Mouse (Mus musculus): Measurements from ENCODE around the gene Pom121.

Pom121 gene

DNA sequence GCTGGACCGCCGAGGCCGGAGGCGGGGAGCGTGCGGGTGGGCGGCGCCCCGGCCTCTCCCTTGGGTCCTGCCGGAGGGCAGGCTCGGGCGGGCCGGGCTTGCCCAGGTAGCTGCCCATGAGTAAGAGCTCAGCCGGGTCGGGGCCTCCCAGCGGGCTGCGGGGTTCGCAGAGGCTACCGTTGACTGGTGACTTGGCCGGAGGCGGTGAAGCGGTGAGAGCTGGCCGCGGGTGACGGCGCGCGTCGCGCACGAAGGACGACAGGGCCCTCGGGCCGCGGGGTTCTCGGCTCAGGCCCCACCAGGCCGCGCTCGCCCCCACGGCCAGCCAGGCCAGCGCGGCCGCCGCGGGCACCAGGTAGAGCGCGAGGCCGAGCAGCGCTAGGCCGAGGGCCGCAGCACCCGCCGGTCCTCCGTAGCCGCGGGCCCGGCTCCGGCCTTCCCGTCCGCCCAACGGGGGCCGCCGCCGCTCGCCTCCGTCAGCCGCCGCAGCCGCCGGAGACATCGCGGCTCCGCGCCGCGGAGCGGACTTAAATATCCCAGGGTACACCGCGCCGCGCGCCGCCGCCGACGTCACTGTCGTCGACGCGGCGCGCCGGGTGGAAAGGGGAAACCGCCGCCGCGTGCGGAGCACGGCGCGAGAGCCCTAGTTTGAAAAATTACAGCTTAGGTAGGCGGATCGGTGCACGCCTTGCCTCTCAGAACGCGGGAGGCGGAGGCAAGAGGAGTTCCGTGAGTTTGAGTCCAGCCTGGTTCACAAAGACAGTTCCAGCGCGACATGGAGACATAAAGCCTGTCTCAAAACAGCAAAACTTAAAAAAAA lies at the start of gene Pom121:
TSS of gene Pom121 (minus strand) at position 543 of the 820 bp plus-strand sequence.
- DNase-seq (ENCODE audit: low spot score in 2 of 2), result peak; percentile 69 to 70

GRCm38 (mm10) chr5:135442430-135442829 lies 48.1 kb upstream of the Pom121 start:
- no peak for DNase-seq (ENCODE audit: low spot score in 2 of 2)

GRCm38 (mm10) chr5:135435039-135435438 lies 40.7 kb upstream of the Pom121 start:
- DNase-seq (ENCODE audit: low spot score in 2 of 2), result no peak

- DNase-seq (ENCODE audit: low spot score in 2 of 2), result no peak
These were observed 39.5 kb upstream of the Pom121 start for GRCm38 (mm10) chr5:135433861-135434260.

DNA sequence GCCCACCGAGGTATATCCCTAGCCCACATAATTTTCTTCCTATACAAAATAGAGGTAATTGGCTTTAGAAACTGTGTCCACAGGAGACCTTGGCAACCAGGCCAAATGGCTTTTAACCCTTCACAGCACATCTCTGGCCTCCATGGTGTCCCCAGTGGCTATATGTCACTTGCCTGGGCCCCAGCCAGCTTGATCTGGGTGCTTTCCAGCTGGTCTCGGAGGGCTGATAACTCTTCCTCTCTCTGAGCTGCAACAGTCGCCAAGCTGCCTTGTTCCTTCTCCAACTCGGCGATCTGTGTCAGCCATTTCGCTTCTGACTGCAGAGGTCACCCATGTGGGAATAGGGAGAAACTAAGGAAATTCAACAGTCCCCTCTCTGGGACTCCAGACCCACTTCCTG lies 36.8 kb upstream of the Pom121 start:
- no peak for DNase-seq (ENCODE audit: low spot score in 2 of 2)

GRCm38 (mm10) chr5:135428786-135429185 lies 34.4 kb upstream of the Pom121 start:
- DNase-seq (ENCODE audit: low spot score in 2 of 2), result no peak

DNA sequence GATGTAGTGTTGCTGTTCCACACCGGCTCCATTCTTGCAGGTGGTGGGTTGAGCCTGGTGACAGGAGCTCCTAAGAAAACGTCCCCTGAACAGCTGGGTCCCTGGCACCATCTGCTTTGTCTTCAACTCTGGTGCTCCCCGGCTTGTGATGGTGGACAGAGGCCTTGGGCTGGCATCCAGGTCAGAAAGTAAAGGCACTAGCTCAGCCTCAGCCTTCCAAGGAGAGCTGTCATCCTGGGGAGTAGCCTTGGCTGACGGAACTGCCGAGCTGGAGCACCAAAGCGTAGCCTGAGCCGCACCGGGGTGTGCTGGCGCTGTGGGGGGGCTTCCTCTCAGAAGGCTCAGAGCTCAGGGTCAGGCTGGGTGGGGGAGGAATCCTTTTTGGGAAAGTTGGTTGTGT lies 15.9 kb upstream of the Pom121 start:
- DNase-seq (ENCODE audit: low spot score in 2 of 2), result no peak

DNA sequence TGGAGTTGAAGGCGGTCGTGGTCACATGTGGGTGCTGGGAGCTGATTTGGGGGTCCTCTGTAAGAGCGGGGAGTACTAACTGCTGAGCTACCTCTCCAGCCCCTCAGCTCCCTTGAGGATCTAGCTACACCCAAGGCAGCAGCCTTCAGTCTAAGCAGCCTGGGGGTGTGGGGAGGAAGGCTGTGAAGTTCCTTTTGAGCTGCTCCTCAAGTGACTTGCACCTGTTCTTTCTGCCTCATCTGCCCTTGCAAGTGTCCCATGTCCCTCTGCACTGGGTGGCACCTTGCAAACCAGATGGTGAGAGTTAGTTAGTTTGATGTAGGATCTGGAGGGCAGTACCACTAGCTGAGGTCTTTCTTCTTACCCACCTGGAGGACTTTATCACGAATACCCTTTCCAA lies 13.8 kb upstream of the Pom121 start:
- no peak for DNase-seq (ENCODE audit: low spot score in 2 of 2)

- no peak for DNase-seq (ENCODE audit: low spot score in 2 of 2)
These were observed 11.1 kb upstream of the Pom121 start for GRCm38 (mm10) chr5:135405437-135405836.

DNA sequence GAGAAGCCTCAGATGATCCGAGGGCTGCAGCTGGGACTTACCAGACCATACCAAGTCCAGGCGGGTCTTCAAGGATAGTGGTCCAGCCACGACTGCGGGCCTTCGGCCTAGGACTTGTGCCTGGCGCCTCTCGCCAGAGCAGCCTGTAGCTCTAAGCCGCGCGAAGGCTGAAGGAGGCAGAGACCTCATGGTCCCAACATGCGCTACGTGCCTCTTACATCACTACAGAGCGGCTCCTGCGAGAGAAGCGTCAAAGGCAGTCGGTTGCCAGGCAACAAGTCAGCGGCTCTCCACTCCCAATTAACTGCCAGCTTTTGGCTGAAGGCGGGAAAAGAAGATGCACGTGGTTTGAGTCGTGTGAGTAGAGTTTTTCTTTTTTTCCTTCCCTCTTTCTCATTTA lies 10.3 kb upstream of the Pom121 start:
- no peak for DNase-seq (ENCODE audit: low spot score in 2 of 2)

DNA sequence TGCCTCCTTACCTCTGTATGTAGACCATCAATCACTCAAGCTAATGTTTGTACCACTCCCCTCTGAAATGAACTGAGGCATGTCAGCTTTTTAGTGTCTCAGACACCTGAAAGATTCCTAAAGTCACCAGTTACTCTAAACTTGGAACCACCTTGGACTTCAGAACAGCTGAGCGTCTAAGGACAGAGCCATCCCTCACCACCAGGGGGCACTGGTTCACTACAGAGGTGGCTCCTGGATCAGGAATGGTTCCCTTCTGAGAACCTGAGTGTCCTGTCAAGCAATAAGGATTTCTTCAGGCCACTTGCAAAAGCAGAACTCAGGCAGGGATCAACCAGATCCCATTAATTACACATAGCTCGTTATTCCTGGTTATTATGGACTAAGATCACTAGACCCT lies 5.9 kb upstream of the Pom121 start:
- peak; percentile 44 to 60 for DNase-seq (ENCODE audit: low spot score in 2 of 2)

DNA sequence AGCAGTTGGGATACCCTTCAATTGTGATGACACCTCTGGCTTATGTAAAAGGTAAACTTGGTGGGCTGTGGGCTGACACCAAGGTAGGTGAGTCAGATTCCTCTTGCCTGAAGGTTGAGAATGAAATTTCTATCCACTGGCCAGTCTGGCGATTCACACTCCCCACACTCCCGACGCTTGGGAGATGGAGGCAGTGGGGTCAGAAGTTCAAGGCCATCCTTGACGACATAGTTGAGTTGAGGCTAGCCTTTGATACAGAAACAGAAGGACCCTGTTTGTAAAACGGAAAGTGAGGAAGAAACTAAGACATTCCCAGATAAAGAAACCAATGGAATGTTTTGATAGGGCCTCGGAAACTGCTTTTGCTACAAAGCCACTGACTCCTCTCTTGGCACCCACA lies 5.0 kb upstream of the Pom121 start:
- DNase-seq (ENCODE audit: low spot score in 2 of 2), result no peak

DNA sequence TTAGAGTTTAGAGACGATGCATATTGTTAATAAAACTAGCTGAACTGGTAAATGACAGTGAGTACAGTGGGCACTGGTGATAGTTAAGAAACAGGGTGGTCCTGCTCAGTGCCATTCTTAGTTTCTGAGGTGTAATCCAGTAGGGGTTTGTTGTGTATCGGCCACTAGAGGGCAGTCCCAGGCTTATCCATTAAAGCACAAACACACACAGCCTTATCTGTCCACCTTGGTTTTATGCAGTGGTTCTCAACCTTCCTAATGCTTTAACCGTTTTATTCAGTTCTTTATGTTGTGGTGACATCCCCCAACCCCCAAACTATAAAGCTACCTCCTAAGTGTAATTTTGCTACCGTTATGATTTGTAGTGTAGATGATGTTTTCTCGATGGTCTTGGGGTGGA lies 1.5 kb upstream of the Pom121 start:
- DNase-seq (ENCODE audit: low spot score in 2 of 2), result no peak

DNA sequence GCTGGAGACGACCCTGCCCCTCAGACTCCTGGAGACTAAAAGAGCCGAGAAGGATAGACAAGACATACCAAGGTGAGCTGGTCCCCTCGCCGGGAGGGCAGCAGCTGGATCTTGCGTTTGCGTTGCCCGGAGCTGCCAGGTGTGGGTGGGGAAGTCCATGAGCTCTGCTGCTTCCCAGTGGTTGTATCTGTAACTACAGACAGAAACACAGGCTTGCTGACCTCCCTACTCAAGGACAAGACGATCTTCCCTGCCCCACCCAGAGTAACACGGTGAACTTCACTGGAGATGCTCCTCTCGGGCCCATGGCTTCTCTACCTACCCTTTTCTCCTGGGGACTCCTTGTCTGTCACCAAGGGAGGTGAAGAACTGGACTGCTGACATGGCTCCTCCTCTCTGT lies 10.6 kb downstream of the Pom121 start:
- no peak for DNase-seq (ENCODE audit: low spot score in 2 of 2)

DNA sequence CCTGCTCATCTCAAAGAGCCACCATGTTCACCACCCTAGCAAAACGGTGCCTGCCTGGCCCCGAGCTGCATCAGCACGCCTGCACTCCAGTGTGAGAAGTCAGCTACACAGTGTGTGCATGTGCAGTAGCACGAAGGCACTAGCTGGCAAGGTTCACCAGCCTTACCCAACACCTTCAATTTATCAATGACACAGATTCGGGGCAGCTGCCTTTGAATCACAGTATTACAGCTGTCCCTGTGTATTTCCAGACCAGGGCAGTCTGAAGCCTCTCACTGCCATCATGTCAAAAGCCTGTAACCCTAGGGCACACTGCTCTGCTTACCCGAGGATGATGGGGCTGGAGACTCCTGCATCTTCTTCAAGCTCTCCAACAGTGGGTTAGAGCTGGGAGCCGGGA lies 11.6 kb downstream of the Pom121 start:
- no peak for DNase-seq (ENCODE audit: low spot score in 2 of 2)

DNA sequence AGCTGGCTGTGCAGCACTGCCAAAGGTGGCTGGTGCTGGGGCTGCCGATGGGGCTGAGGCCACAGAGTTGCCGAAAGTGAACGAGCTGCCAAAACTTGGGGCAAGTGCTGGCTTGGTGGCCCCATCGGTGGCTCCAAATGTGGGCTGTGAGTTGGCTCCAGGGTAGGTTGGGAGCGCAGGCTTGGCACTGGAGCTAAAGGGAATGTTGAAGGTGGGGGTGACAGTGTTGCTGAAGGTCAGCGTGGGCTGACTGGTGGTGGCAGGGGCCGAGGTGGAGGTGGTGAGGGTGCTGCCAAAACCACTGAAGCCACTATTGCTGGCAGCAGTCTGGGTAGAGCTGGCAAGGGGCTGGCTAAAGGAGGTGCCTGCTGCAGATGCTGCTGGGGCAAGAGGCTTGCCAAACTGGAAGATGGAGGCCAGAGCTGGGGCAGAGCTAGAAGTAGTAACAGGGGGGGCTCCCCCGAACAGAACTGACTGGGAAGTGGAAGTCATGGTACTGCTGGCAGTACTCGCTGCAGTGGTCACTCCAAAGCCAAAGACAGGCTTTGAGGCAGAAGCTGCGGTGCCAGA lies 12.9 kb downstream of the Pom121 start:
- DNase-seq (ENCODE audit: low spot score in 2 of 2), result no peak

- DNase-seq (ENCODE audit: low spot score in 2 of 2), result no peak
These were observed 13.7 kb downstream of the Pom121 start for GRCm38 (mm10) chr5:135380681-135381080.

- DNase-seq (ENCODE audit: low spot score in 2 of 2), result no peak
These were observed 18.0 kb downstream of the Pom121 start for GRCm38 (mm10) chr5:135376341-135376740.

GRCm38 (mm10) chr5:135375167-135375566 lies 19.2 kb downstream of the Pom121 start:
- DNase-seq (ENCODE audit: low spot score in 2 of 2), result no peak

DNA sequence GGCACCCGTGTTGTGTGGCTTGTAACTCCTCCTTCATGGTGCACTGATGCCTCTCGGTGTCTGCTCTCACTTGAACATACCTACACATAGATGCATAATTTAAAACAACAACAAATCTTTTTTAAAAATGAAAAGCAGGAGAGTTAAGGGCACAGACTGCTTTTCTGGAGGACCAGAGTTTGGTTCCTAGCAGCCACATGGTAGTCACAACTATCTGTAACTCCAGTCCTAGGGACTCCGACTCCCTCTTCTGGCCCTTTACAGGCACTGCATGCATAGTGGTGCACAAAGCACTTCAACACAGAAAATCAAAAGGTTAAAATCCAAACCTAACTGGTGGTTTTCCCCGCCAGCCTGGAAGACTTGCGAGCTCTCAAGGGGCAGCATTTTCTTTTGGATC lies 20.7 kb downstream of the Pom121 start:
- no peak for DNase-seq (ENCODE audit: low spot score in 2 of 2)

- no peak for DNase-seq (ENCODE audit: low spot score in 2 of 2)
These were observed 23.2 kb downstream of the Pom121 start for GRCm38 (mm10) chr5:135371195-135371594.

- peak; percentile 87 to 96 for DNase-seq (ENCODE audit: low spot score in 2 of 2)
These were observed 24.3 kb downstream of the Pom121 start, which contains the start of gene Nsun5 for GRCm38 (mm10) chr5:135369787-135370654. Nsun5 (plus strand) TSS chr5:135369953.
